Mouse (Mus musculus): ENCODE measurements around the gene Pik3r1.

- TF ChIP-seq POLR2A (IDR thresholded peaks at IDR 0.05; ENCODE audit: borderline replicate concordance, extremely low read depth, low read depth, low read length) = no peak
- TF ChIP-seq CTCF (IDR thresholded peaks at IDR 0.05; ENCODE audit: insufficient read depth, low read length) = no peak
Measured at GRCm38 (mm10) chr13:101798522-101798921, 30.5 kb upstream of the Pik3r1 start.
